Mouse (Mus musculus) embryonic facial prominence, embryonic 12.5 days (tissue): ENCODE data around the gene Galnt18. TPM values are rescaled to one million over a fixed set of nuclear protein-coding genes. Genes with fewer than 3 reads are reported as not detected.

Experiments used
- ATAC-seq: fragments of 200-750 bp; cut with Nextera tagmentation; 2 replicates; pipeline ENCODE4 v1.8.0; 2017; ENCODE audit not compliant: insufficient number of reproducible peaks, insufficient read depth, low FRiP score, low TSS enrichment
- H3K27ac ChIP-seq: fragments of 300-500 bp; sonication (generic); 2 replicates; pipeline ENCODE4 v1.5.1; 2016; ENCODE audit warnings: mild to moderate bottlenecking
- H3K27me3 ChIP-seq: fragments of 300-500 bp; sonication (generic); 2 replicates; pipeline ENCODE4 v1.6.1; 2016; ENCODE audit warnings: mild to moderate bottlenecking, moderate library complexity
- H3K36me3 ChIP-seq: fragments of 300-500 bp; sonication (generic); 2 replicates; pipeline ENCODE4 v1.6.1; 2016; ENCODE audit warnings: mild to moderate bottlenecking
- H3K4me1 ChIP-seq: fragments of 300-500 bp; sonication (generic); 2 replicates; pipeline ENCODE4 v1.6.1; 2016
- H3K4me2 ChIP-seq: fragments of 300-500 bp; sonication (generic); replicated peaks from 2 replicates; pipeline ENCODE4 v1.6.1; 2016; ENCODE audit warnings: mild to moderate bottlenecking, moderate library complexity
- H3K4me3 ChIP-seq: fragments of 300-500 bp; sonication (generic); 2 replicates; pipeline ENCODE4 v1.5.1; 2016; ENCODE audit warnings: mild to moderate bottlenecking
- H3K9ac ChIP-seq: fragments of 300-500 bp; sonication (generic); 2 replicates; pipeline ENCODE4 v1.6.1; 2016; ENCODE audit warnings: mild to moderate bottlenecking, moderate library complexity
- H3K9me3 ChIP-seq: fragments of 300-500 bp; sonication (generic); 2 replicates; pipeline ENCODE4 v1.6.1; 2016; ENCODE audit warnings: mild to moderate bottlenecking, moderate library complexity
- WGBS: fragments of 180-500 bp; shearing (Covaris S2); methylation state at CpG from one replicate; pipeline ENCODE4 v1.1.7; 2016; 5-methylcytosine and 5-hydroxymethylcytosine counted together
- polyA plus RNA-seq: library from polyadenylated mRNA; unstranded; fragments of >200 nt; fragmentation: Nextera tagmentation; extraction: Ambion mirVana; gene quantifications from 2 replicates; pipeline ENCODE4 v1.2.1, GENCODE M21; 2016

The Galnt18 gene
- polyA plus RNA-seq, 1 experiment from 2014 or later, result 12.6 TPM

DNA sequence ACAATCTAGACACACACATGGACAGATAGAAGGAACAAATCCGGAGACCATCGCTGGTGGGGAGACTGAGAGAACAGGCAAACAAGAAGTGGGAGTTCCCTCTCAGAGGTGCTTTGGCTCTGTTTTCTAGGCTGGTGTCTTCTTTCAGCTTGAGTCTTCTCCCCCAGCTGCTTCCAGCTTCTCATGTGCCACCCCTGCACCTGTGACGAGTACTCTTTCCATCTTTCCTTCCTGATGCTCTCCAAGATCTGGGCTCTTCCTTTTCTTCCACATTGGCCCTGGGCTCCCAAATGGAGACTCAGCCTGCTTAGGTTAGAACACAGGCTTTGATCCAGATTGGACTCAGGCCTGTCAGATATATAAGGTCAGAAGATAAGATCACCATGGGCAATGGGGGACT, 12.4 kb upstream of the Galnt18 start:
- Histone ChIP-seq H3K4me3 (no peak overlapping the region), H3K4me1 (peaks cover 5% of the 10 kb centered on the region; the same call in 1 of the 2 replicates)

DNA sequence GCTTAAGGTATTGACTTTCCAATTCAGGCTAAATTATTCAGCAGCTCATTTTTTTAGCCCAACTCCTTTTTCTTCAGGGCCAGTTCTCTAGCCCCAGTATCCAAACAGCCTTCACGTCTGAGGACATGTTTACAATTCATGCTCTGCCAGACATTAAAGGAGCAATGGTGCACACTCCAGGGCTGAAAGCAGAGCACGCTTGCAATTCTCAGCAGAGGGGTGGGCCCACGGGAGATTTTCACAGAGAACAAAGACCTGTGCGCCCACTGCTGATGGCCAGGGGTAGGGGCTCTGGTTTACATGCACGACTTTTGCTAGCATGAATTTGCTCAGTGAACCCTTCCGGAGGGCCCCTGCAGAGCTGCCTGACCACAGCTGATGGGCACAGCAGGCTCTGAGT, 11.6 kb upstream of the Galnt18 start:
- Histone ChIP-seq H3K4me1 (peaks cover 5% of the 10 kb centered on the region; the same call in 1 of the 2 replicates), H3K27me3 (no peaks in the 10 kb centered on the region), H3K27ac (peak overlapping the region; percentile 69), H3K9ac (no peak overlapping the region), H3K9me3 (no peaks in the 10 kb centered on the region), H3K36me3 (no peaks in the 10 kb centered on the region), H3K4me2 (no peak overlapping the region), H3K4me3 (no peak overlapping the region)
- WGBS, result 43% methylated on average over 6 of the region's 6 CpGs
- ATAC-seq, result no peak

More for the DNA sequence above, 12.4 kb upstream of the Galnt18 start:
- no peaks in the 10 kb centered on the region for H3K9me3 ChIP-seq
- no peak overlapping the region for H3K27ac ChIP-seq
- ATAC-seq, result no peak
- WGBS, result 89% methylated on average over 3 of the region's 3 CpGs
- no peak overlapping the region for H3K4me2 ChIP-seq
- no peak overlapping the region for H3K9ac ChIP-seq
- H3K27me3 ChIP-seq, result no peaks in the 10 kb centered on the region
- H3K36me3 ChIP-seq, result no peaks in the 10 kb centered on the region

DNA sequence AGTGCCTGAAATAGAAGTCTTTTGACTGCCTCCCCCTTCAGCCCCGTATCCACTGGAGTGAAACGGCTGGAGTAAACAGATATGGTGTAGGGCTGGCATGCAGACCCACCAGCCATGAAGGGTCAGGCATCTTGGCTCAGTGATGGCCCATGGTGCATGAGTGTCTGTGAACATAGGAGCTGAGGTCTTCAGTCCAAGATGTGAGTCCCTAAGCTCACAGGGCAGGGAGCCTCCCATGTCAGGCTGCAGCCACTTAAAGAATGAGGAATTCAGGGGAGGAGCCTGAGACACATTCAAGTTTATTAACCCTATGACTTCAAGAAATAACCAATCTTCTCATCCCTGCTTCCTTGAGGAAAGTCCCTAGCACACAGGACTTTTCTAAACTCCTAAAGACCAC, 8.1 kb upstream of the Galnt18 start:
- no peaks in the 10 kb centered on the region for H3K9me3 ChIP-seq
- no peaks in the 10 kb centered on the region for H3K27me3 ChIP-seq
- H3K27ac ChIP-seq, result no peak overlapping the region
- WGBS, result 75% methylated on average over 2 of the region's 2 CpGs
- no peak overlapping the region for H3K4me2 ChIP-seq
- peaks cover 5% of the 10 kb centered on the region; the same call in 1 of the 2 replicates for H3K4me1 ChIP-seq
- no peak overlapping the region for H3K4me3 ChIP-seq
- no peak overlapping the region for H3K9ac ChIP-seq
- ATAC-seq, result no peak
- no peaks in the 10 kb centered on the region for H3K36me3 ChIP-seq

DNA sequence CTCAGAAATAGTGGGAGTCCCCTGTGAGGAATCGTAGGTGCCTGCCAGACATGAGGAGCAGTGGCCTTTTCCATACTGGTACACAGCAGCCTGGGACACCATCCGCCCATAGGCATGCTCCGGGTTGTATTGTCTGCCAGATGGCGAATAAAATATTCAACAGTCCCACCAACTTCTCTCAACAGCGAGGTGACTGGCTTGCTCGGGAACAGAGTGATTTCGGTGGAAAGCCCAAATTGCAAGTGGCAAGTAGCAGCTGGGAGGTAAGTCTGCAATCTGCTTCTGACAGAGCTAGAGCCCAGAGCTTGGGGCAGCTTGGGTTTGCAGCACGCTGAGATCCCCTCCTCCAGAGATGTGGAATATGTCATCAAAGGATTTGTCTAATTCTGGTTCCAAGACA, 5.7 kb upstream of the Galnt18 start:
- no peak for ATAC-seq

DNA sequence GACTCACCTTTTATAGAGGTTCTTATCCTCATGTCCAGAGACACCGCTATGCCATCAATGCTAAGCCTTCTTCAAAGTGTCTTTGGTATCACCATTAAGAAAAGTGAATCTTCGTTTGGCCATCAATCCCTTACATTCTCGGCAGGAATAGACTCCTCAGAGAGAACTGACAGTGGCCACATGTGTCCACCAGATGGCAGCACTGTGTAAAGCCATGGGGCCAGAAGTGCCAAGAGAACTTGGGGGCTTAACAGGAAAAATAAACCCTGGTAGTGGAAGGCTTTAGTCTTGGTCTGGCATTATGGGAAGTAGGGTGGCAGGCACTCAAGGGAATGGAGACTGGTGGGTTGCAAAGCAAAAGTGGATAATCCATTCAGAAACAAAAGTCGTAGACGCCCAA, 2.3 kb upstream of the Galnt18 start:
- Histone ChIP-seq H3K36me3 (no peaks in the 10 kb centered on the region), H3K4me1 (peaks cover 7% of the 10 kb centered on the region), H3K4me3 (no peak overlapping the region), H3K9me3 (no peaks in the 10 kb centered on the region), H3K4me2 (no peak overlapping the region), H3K9ac (no peak overlapping the region), H3K27me3 (peaks cover 29% of the 10 kb centered on the region), H3K27ac (no peak overlapping the region)
- ATAC-seq, result no peak
- WGBS, result 60% methylated on average over 5 of the region's 5 CpGs

More for the DNA sequence above, 5.7 kb upstream of the Galnt18 start:
- H3K4me3 ChIP-seq, result no peak overlapping the region
- no peaks in the 10 kb centered on the region for H3K36me3 ChIP-seq
- H3K4me2 ChIP-seq, result no peak overlapping the region
- no peak overlapping the region for H3K9ac ChIP-seq
- peaks cover 13% of the 10 kb centered on the region for H3K27me3 ChIP-seq
- no peaks in the 10 kb centered on the region for H3K9me3 ChIP-seq
- no peaks in the 10 kb centered on the region for H3K4me1 ChIP-seq
- H3K27ac ChIP-seq, result no peak overlapping the region
- WGBS, result 86% methylated on average over 8 of the region's 8 CpGs

DNA sequence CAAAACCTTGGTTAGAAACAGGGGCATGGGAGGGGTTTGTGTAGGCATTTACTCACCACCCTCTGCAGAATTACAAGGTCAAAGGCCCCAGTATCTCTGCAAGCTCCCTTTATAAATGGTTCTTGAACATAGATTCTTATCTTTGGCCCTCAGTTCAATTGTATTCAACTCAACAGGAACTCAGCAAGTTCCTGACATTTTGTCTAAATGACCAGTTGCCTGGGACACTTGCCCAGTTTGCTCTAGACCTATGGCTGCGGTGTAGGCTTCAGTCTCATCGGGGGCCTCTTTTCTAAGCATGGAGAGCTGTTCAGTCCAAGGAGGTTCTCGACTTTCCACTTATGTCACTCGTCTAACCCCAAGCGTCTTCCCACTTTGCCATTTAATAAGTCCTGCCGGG, 1.5 kb upstream of the Galnt18 start:
- no peak overlapping the region for H3K4me2 ChIP-seq
- H3K27me3 ChIP-seq, result peaks cover 29% of the 10 kb centered on the region
- H3K27ac ChIP-seq, result no peak overlapping the region
- H3K9me3 ChIP-seq, result no peaks in the 10 kb centered on the region
- no peak overlapping the region for H3K9ac ChIP-seq
- no peak for ATAC-seq
- H3K4me3 ChIP-seq, result no peak overlapping the region
- 93% methylated on average over 6 of the region's 6 CpGs for WGBS
- peaks cover 7% of the 10 kb centered on the region for H3K4me1 ChIP-seq
- H3K36me3 ChIP-seq, result no peaks in the 10 kb centered on the region

DNA sequence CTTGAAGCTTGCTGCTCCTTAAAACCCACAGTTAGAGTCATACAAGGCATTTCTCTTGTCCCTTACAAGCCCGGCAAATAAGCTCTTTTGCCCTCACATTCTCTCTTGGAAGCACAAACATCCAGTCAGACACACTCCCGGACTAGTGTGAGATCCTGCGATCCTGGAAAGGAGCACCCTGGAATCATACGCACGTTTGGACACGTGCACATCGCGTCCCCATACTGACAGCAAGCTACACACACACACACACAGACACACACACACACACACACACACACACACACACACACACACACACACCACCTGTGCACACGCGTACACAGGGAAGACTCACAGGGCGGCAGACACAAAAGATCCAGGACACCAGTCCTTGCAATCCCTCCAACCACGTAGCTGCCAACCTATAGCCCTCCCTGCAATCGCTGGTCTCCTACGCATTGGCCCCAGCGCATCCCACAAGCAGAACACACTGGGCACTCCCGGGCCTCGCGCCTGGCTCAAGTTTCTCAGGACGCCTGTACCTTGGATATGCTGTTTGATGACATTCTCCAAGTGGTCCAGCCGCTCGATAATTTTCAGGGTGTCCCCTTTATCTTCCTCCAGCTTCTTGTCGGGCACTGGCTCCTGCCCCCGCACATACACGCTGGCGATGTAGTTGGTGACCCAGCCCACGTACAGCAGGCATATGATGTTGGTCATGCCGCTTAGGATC, 831 bp downstream of the Galnt18 start:
- no peaks in the 10 kb centered on the region for H3K36me3 ChIP-seq

DNA sequence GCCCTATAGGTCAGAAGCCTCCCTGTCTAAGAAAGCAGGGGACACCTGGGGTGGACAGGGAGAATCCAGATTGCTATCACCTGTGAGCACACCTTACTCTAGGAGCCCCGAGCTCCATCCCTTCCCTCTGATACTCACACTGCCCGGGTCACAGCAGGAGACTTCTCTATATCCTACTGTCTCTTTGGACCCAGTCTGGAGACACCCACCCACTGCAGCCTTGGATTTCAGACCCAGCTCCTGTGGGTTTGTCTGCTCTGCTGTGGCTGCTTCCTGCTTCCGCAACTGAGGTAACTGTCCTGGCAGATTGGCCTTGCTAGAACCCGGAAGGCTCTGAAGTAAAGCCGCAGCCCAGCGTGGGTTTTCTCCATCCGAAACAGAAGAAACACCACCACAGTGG, 1.6 kb downstream of the Galnt18 start:
- Histone ChIP-seq H3K4me3 (peak overlapping the region; percentile 44), H3K9ac (no peak overlapping the region), H3K27ac (no peak overlapping the region), H3K4me1 (peaks cover 7% of the 10 kb centered on the region), H3K4me2 (peak overlapping the region; percentile 97), H3K36me3 (no peaks in the 10 kb centered on the region), H3K27me3 (peaks cover 29% of the 10 kb centered on the region), H3K9me3 (no peaks in the 10 kb centered on the region)
- no peak for ATAC-seq
- WGBS, result 72% methylated on average over 7 of the region's 7 CpGs

More for the DNA sequence above, 831 bp downstream of the Galnt18 start:
- WGBS, result 16% methylated on average over 27 of the region's 27 CpGs
- Histone ChIP-seq H3K4me1 (peaks cover 7% of the 10 kb centered on the region), H3K27me3 (peaks cover 29% of the 10 kb centered on the region), H3K9ac (peak overlapping the region; percentile 49), H3K4me3 (peak overlapping the region; percentile 44), H3K27ac (no peak overlapping the region), H3K4me2 (peak overlapping the region; percentile 97), H3K9me3 (no peaks in the 10 kb centered on the region)
- no peak for ATAC-seq

DNA sequence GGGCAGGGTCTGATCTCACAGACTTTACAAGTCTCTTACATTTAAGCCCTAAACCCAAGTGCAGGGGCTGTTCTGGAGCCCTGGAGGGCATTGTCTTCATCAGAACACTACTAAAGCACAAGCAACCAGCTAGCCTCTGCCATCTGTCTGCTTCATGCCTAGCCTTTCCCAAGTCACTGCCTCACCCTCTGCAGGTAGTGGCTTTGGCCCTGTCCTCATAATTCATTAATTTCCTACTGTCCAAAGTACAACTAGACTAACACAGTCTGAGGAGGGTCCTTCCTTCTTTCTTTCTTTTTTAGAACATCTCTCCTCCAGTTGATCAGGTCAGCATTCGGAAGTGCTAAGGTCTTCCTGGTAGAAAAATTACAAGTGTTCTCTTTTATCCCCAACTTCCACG, 2.6 kb downstream of the Galnt18 start:
- Histone ChIP-seq H3K9ac (no peak overlapping the region), H3K4me3 (no peak overlapping the region), H3K9me3 (no peaks in the 10 kb centered on the region), H3K4me1 (peaks cover 7% of the 10 kb centered on the region), H3K4me2 (no peak overlapping the region), H3K36me3 (no peaks in the 10 kb centered on the region), H3K27ac (no peak overlapping the region), H3K27me3 (peaks cover 29% of the 10 kb centered on the region)
- 83% methylated on average over 2 of the region's 2 CpGs for WGBS
- no peak for ATAC-seq

DNA sequence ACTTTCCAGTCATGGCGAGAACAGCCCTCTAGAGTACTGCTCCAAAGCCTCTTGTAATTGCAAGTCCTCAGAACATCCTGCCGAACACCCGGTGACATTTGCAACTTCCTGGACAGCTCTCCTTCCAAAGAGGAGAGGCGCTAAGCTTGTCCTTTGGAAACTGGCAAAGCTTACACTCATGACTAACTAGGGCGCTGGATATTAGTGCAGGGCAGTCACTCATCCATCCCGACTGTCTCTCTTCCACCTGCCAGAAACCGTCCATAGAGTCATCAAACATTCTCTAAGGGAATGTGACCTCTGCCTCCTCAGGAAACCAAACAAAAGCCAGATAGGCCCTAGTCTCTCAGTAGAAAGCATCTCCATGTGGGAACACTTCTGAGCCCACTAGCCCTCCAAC, 3.6 kb downstream of the Galnt18 start:
- no peak overlapping the region for H3K27ac ChIP-seq
- H3K4me3 ChIP-seq, result no peak overlapping the region
- ATAC-seq, result no peak
- 77% methylated on average over 7 of the region's 7 CpGs for WGBS
- no peak overlapping the region for H3K4me2 ChIP-seq
- no peak overlapping the region for H3K9ac ChIP-seq
- no peaks in the 10 kb centered on the region for H3K36me3 ChIP-seq
- peaks cover 7% of the 10 kb centered on the region for H3K4me1 ChIP-seq
- H3K27me3 ChIP-seq, result peaks cover 23% of the 10 kb centered on the region
- H3K9me3 ChIP-seq, result no peaks in the 10 kb centered on the region

DNA sequence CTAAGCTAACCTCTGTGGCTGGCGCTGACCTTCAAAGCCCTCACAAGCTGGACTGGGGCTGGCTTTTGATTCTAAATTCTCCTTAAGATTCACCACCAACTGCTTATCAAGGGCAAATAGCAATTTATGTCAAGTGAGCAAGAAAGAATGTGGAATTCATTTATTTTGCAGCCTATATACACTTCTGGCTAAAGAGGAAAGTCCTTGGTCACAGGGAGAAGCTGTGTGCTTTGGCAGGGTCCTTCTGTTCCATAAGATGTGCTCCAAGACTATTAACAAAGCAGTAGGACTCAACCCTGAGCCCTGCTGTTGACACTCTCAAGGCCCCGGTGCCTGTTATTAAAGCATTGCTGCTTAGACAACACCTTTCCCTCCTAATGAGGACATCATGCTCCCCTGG, 7.4 kb downstream of the Galnt18 start:
- no peaks in the 10 kb centered on the region for H3K4me1 ChIP-seq
- no peak for ATAC-seq
- no peaks in the 10 kb centered on the region for H3K27me3 ChIP-seq
- no peak overlapping the region for H3K4me2 ChIP-seq
- no peak overlapping the region for H3K4me3 ChIP-seq
- H3K9me3 ChIP-seq, result no peaks in the 10 kb centered on the region
- 84% methylated on average over 2 of the region's 2 CpGs for WGBS
- H3K9ac ChIP-seq, result no peak overlapping the region
- H3K36me3 ChIP-seq, result no peaks in the 10 kb centered on the region
- no peak overlapping the region for H3K27ac ChIP-seq

DNA sequence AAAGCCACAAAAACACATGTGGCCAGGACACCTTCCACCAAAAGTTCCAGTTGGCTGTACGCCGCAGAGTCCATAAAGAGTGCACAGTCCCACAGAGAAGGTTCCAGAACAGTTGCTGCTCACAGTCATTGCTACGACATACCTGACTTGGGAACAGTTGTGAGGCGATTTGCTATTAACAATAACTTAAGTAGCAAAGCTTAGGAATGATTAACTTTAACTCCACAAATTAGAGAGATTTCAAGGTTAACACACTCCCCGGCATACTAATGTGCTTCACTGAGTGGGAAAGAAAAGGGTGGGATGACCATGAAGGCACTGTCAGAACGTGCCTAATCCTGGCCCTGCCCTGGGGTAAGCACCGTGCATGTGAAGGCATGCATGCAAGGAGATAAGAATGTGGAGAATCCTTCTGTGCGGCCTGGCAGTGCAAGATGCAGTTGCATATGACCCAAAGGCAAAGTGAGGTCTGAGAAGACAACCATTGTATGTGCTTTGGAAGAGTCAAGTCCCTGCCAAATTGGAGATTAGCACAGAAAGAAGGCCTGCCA, 8.5 kb downstream of the Galnt18 start:
- no peaks in the 10 kb centered on the region for H3K36me3 ChIP-seq
- no peak for ATAC-seq

More for the DNA sequence above, 8.5 kb downstream of the Galnt18 start:
- H3K4me2 ChIP-seq, result no peak overlapping the region
- no peak overlapping the region for H3K4me3 ChIP-seq
- H3K4me1 ChIP-seq, result no peaks in the 10 kb centered on the region
- H3K27me3 ChIP-seq, result no peaks in the 10 kb centered on the region
- no peak overlapping the region for H3K9ac ChIP-seq
- 81% methylated on average over 8 of the region's 8 CpGs for WGBS
- H3K9me3 ChIP-seq, result no peaks in the 10 kb centered on the region
- no peak overlapping the region for H3K27ac ChIP-seq
